Mouse (Mus musculus) lung, embryonic 15.5 days (tissue): ENCODE measurements around the gene Grb10. TPM values are rescaled to one million over a fixed set of nuclear protein-coding genes. Genes with fewer than 3 reads are reported as not detected.

ENCODE experiments used
- ATAC-seq: fragments of 200-750 bp; cut with Nextera tagmentation; 2 replicates; pipeline ENCODE4 v1.8.0; 2017; ENCODE audit warnings: moderate number of reproducible peaks, borderline replicate concordance; ENCODE audit not compliant: low FRiP score, low TSS enrichment; ENCODE audit errors: extremely low read depth
- H3K27ac ChIP-seq: fragments of 300-500 bp; sonication (generic); 2 replicates; pipeline ENCODE4 v1.5.1; 2015; ENCODE audit warnings: moderate library complexity, mild to moderate bottlenecking, inconsistent platforms
- H3K27me3 ChIP-seq: fragments of 300-500 bp; sonication (generic); 2 replicates; pipeline ENCODE4 v1.6.1; 2015; ENCODE audit warnings: inconsistent platforms
- H3K36me3 ChIP-seq: fragments of 300-500 bp; sonication (generic); 2 replicates; pipeline ENCODE4 v1.6.1; 2015; ENCODE audit warnings: inconsistent platforms
- H3K4me1 ChIP-seq: fragments of 300-500 bp; sonication (generic); 2 replicates; pipeline ENCODE4 v1.6.1; 2015; ENCODE audit warnings: inconsistent platforms
- H3K4me2 ChIP-seq: fragments of 300-500 bp; sonication (generic); 2 replicates; pipeline ENCODE4 v1.6.1; 2015; ENCODE audit warnings: inconsistent platforms, mild to moderate bottlenecking, moderate library complexity
- H3K4me3 ChIP-seq: fragments of 300-500 bp; sonication (generic); 2 replicates; pipeline ENCODE4 v1.5.1; 2015; ENCODE audit warnings: mild to moderate bottlenecking, inconsistent platforms
- H3K9ac ChIP-seq: fragments of 300-500 bp; sonication (generic); 2 replicates; pipeline ENCODE4 v1.6.1; 2015; ENCODE audit warnings: inconsistent platforms
- H3K9me3 ChIP-seq: fragments of 300-500 bp; sonication (generic); 2 replicates; pipeline ENCODE4 v1.6.1; 2016; ENCODE audit warnings: inconsistent platforms
- WGBS: fragments of 180-500 bp; shearing (Covaris S2); methylation state at CpG from one replicate; pipeline ENCODE4 v1.1.7; 2015; 5-methylcytosine and 5-hydroxymethylcytosine counted together
- polyA plus RNA-seq: library from polyadenylated mRNA; unstranded; fragments of >200 nt; fragmentation: Nextera tagmentation; extraction: Ambion mirVana; gene quantifications from 2 replicates; pipeline ENCODE4 v1.2.1, GENCODE M21; 2015

Grb10 gene
- polyA plus RNA-seq, 1 experiment from 2014 or later = 600 TPM

DNA sequence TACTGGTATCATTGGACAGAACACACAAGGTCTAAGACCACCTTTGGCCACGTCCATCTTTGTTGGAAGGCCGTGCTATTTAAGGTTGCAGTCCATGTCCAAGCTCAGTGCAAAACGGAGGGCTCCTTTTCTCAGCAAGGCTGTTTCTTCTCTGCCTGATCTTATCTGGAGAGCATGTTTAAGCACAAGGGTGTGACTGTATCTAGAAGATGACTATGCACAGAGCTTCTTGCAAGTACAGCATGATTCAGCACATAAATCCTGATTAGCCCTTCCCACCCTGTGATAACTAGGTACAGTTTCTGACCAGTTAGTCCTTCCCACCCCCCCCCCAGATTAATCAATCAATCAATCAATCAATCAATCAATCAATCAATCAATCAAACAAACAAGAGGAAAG, 115.1 kb downstream of the Grb10 start:
- 75% methylated on average over 3 of the region's 3 CpGs for WGBS
- Histone ChIP-seq H3K27me3 (no peaks in the 10 kb centered on the region), H3K4me2 (no peak overlapping the region), H3K36me3 (no peaks in the 10 kb centered on the region), H3K9me3 (no peaks in the 10 kb centered on the region), H3K4me1 (no peaks in the 10 kb centered on the region), H3K4me3 (no peak overlapping the region), H3K9ac (no peak overlapping the region), H3K27ac (no peak overlapping the region)
- ATAC-seq = no peak; the same call in 1 of the 2 replicates

DNA sequence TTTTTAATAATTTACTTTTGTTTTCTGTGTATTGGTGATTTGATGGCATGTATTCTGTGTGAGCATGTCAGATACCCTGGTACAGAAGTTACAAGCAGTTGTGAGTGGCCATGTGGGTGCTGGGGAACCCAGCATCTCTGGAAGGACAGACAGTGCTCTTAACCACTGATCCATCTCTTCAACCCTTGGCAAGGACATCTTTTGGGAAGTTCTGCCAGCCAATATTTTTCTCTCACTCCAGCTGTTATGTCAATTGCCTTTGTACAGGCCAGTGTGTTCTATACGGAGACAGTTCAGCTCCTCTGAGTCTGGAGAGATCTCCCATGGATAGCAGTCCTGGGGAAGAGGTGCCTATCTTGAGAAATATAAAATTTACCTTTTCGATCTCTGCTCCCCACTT, 116.4 kb downstream of the Grb10 start:
- H3K9ac ChIP-seq = no peak overlapping the region
- H3K4me3 ChIP-seq = no peak overlapping the region
- no peak overlapping the region for H3K4me2 ChIP-seq
- no peaks in the 10 kb centered on the region for H3K27me3 ChIP-seq
- no peaks in the 10 kb centered on the region for H3K9me3 ChIP-seq
- ATAC-seq = no peak
- H3K36me3 ChIP-seq = no peaks in the 10 kb centered on the region
- 89% methylated on average over 2 of the region's 2 CpGs for WGBS
- H3K4me1 ChIP-seq = no peaks in the 10 kb centered on the region
- no peak overlapping the region for H3K27ac ChIP-seq

DNA sequence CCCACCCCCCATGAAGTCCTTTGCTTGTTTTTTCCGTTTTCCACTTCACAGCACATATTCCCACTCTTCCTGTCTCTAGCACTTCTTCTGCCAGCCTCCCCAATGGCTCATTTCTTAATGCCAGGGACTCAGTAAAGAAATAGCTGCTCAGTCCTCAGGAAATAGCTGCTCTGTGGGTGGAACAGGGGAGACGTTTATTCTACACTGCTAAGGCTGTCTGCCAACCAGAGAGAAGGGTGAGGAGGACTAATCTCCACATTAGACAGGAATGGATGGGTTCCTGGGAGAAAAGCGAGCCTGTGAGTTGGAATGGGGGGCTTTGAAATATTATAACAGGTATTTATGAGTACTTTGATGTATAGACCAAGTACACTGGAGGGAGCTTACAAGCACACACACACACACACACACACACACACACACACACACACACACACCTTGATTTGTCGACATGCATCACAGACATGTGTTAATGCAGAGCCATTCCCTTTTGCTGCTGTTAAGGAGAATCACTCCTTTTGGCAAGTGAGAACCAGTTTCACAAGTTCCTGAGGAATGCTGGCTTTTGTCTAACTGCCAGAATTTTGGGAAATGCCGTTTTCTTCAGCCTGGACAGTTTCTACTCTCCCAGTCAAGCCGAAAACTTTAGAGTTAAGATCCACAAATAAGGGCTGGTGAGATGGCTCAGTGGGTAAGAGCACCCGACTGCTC, 130.6 kb downstream of the Grb10 start:
- Histone ChIP-seq H3K4me2 (no peak overlapping the region), H3K4me3 (no peak overlapping the region), H3K36me3 (no peaks in the 10 kb centered on the region), H3K9me3 (no peaks in the 10 kb centered on the region), H3K4me1 (peaks cover 10% of the 10 kb centered on the region; the same call in 1 of the 2 replicates), H3K9ac (no peak overlapping the region), H3K27ac (peak overlapping the region; percentile 88), H3K27me3 (no peaks in the 10 kb centered on the region)
- 27% methylated on average over 7 of the region's 7 CpGs for WGBS
- peak; percentile 71; the same call in 1 of the 2 replicates for ATAC-seq

DNA sequence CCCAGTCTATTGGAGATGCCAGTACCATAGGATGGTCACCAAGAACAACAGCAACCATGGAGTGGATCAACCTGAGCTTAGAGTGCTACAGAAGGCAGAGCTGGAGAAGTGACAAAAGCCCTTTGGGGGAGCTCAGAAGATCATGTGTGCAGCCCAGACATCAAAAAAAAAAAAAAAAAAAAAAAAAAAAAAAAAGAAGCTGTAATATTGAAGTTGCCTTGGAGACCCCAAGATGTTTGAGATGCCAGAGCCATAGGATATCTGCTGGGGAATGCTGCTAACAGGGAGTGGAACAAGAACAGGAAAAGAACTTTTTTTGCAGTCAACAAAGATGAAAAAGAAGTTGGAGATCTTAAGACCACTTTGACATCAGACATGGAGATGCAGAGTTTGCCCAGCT, 133.0 kb downstream of the Grb10 start:
- Histone ChIP-seq H3K27me3 (no peaks in the 10 kb centered on the region), H3K4me2 (no peak overlapping the region), H3K4me3 (no peak overlapping the region), H3K9me3 (no peaks in the 10 kb centered on the region), H3K27ac (no peak overlapping the region), H3K9ac (no peak overlapping the region), H3K4me1 (peaks cover 15% of the 10 kb centered on the region; the same call in 1 of the 2 replicates), H3K36me3 (no peaks in the 10 kb centered on the region)
- ATAC-seq = no peak

DNA sequence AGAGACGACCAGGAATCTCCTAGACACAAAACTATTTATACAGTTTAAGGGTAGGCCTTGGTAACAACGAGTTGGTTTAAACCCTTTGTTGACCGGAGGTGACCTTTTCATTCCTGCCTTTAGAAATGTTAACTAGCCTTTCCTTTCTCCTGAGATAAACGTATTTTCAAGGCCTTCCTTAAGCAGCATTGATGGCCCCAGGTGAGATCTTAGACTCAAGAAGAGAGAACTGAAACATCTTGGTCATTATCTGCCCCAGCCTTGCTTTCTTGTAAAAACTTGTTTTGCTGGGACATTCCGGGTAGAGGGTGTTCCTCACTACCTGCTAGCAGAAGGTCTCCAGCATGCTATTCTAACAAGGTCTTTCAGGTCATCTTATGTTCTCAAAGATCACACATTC, 133.5 kb downstream of the Grb10 start:
- H3K27me3 ChIP-seq = no peaks in the 10 kb centered on the region
- no peak overlapping the region for H3K9ac ChIP-seq
- H3K4me1 ChIP-seq = peaks cover 15% of the 10 kb centered on the region; the same call in 1 of the 2 replicates
- no peak overlapping the region for H3K4me2 ChIP-seq
- H3K4me3 ChIP-seq = no peak overlapping the region
- no peaks in the 10 kb centered on the region for H3K36me3 ChIP-seq
- no peak for ATAC-seq
- no peak overlapping the region for H3K27ac ChIP-seq
- no peaks in the 10 kb centered on the region for H3K9me3 ChIP-seq
- WGBS = 69% methylated on average over 5 of the region's 5 CpGs

DNA sequence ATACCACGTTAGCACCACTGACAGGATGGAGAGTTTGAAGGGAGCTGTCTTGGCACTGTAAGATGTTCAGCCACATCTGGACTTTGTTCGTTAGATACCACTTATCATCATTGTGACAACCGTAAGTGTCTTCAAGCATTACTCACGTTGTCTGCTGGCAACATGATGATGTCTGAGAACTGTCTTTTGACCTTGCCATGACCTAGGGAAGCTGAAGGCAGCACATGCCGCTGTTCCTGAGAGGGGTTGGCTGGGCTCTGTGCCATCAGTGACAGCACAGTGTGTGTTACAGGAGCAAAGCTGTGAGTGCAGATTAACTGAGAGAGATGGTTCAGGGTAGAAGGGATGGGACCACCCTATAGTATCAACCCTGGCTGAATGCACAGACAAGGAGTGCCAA, 137.0 kb downstream of the Grb10 start:
- H3K9ac ChIP-seq = no peak overlapping the region
- H3K4me3 ChIP-seq = no peak overlapping the region
- peak; percentile 93 for ATAC-seq
- H3K9me3 ChIP-seq = no peaks in the 10 kb centered on the region
- H3K4me1 ChIP-seq = peaks cover 10% of the 10 kb centered on the region; the same call in 1 of the 2 replicates
- H3K4me2 ChIP-seq = no peak overlapping the region
- H3K36me3 ChIP-seq = no peaks in the 10 kb centered on the region
- H3K27ac ChIP-seq = peak overlapping the region; percentile 54
- H3K27me3 ChIP-seq = no peaks in the 10 kb centered on the region
- 31% methylated on average over 5 of the region's 5 CpGs for WGBS

DNA sequence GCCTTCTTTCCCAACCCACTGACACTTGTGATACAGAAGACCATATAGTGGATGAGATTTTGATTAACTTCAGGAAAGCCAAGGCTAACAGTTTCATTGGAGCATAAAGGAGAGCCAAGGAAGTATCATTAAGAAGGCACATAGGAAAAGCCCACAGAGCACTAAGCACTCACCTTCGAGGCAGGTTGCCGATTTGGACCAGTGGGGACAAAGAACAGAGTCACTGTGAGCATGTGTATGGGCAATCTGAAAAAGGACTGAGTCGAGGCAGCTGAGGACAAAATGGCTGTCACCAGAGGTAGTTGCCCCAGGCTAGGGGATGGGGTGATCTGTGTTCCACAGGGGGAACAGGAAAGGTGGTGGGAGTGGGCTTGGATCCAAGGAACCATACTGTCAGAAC, 140.0 kb downstream of the Grb10 start:
- H3K27me3 ChIP-seq = no peaks in the 10 kb centered on the region
- H3K27ac ChIP-seq = peak overlapping the region; percentile 54; the same call in 1 of the 2 replicates
- no peak overlapping the region for H3K4me3 ChIP-seq
- H3K4me2 ChIP-seq = no peak overlapping the region
- no peak for ATAC-seq
- peaks cover 17% of the 10 kb centered on the region; the same call in 1 of the 2 replicates for H3K4me1 ChIP-seq
- WGBS = 89% methylated on average over 3 of the region's 3 CpGs
- no peaks in the 10 kb centered on the region for H3K36me3 ChIP-seq
- H3K9me3 ChIP-seq = no peaks in the 10 kb centered on the region
- H3K9ac ChIP-seq = no peak overlapping the region

DNA sequence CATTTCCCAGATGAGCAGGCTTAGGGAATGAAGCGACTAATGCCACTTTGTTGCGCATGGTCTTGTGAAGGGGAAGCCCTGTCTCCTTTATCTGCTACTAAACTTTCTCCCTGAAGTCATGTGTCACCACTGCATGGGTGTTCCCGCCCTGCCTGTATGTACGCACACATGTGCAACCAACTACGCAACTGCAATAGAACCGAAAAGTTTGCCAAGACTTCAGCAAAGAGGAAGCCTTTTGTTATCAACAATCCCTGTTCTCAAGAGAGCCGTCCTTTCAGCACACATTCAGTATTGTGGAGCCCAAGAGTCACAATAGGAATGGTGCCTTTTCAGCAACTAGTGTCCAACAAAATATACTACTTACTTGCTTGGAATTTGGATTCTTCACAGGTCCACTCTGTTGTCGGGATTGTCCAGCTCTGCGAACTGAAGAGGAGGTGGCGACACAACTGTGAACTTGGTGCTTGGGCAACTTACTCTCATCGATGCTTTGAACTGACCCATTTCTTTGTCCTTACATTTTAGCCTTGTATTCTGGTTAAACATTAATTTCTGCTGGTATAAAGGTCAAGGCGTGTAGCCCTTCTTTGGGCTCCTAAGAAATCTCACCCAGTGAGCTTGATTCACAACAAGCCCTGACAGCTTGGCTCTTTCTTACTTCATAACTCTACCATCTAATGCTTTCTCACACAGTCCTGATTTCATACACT, 140.7 kb downstream of the Grb10 start, which contains the start of gene Ddc:
Gene Ddc, minus strand, starts transcription at position 500 of the 713 bp plus-strand sequence.
- WGBS = 70% methylated on average over 12 of the region's 12 CpGs
- Histone ChIP-seq H3K4me1 (peaks cover 17% of the 10 kb centered on the region; the same call in 1 of the 2 replicates), H3K9me3 (no peaks in the 10 kb centered on the region), H3K4me3 (no peak within 1 kb of the TSS), H3K27me3 (no peaks in the 10 kb centered on the region), H3K4me2 (no peak within 1 kb of the TSS), H3K36me3 (no peaks in the 10 kb centered on the region), H3K27ac (peak within 1 kb of the TSS; percentile 54), H3K9ac (no peak within 1 kb of the TSS)
- ATAC-seq = no peak

DNA sequence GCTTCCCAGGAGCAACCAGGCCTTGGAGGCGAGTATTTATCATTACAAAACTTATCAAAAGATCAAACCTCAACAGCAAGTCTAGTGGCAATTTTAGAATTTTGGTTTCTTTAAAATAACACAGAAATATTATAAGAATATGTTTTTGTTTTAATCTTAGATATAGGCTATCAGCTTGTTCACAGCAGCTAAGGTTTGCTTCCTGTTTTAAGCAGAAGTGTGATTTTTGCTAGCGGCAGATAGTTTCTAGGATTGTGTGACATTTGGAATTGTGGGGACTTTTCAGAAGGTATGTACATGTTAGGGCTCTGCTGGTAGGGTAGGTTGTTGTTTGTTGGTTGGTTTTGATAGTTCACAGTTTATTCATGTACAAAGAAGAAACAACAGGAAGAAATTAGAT, 143.0 kb downstream of the Grb10 start:
- H3K4me3 ChIP-seq = no peak overlapping the region
- H3K4me2 ChIP-seq = no peak overlapping the region
- no peak for ATAC-seq
- H3K27ac ChIP-seq = no peak overlapping the region
- H3K9ac ChIP-seq = no peak overlapping the region
- H3K4me1 ChIP-seq = peaks cover 15% of the 10 kb centered on the region
- no peaks in the 10 kb centered on the region for H3K9me3 ChIP-seq
- H3K36me3 ChIP-seq = no peaks in the 10 kb centered on the region
- 77% methylated on average over 2 of the region's 2 CpGs for WGBS
- H3K27me3 ChIP-seq = no peaks in the 10 kb centered on the region

DNA sequence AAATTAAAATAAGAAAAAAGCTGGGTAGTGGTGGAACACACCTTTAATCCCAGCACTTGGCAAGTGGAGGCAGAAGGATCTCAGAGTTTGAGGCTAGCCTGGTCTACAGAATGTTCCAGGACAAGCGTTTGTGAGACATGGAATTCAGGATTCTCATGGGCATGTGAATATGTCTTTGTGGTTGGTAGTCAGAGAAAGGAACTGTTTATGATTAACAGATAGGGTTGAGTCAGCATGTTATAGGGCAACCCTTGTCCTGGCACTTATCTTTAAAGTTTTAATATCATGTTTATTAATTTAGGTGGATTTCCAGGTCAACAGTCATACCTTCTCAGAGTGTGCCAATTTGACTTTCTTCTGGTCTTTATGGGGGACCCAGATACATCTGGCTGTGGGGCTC, 144.7 kb downstream of the Grb10 start:
- Histone ChIP-seq H3K36me3 (no peaks in the 10 kb centered on the region), H3K27me3 (no peaks in the 10 kb centered on the region), H3K4me2 (no peak overlapping the region), H3K4me3 (no peak overlapping the region), H3K27ac (peak overlapping the region; percentile 90), H3K9me3 (no peaks in the 10 kb centered on the region), H3K4me1 (peaks cover 28% of the 10 kb centered on the region), H3K9ac (no peak overlapping the region)
- WGBS = 64% methylated on average over 1 of the region's 1 CpGs
- ATAC-seq = no peak

DNA sequence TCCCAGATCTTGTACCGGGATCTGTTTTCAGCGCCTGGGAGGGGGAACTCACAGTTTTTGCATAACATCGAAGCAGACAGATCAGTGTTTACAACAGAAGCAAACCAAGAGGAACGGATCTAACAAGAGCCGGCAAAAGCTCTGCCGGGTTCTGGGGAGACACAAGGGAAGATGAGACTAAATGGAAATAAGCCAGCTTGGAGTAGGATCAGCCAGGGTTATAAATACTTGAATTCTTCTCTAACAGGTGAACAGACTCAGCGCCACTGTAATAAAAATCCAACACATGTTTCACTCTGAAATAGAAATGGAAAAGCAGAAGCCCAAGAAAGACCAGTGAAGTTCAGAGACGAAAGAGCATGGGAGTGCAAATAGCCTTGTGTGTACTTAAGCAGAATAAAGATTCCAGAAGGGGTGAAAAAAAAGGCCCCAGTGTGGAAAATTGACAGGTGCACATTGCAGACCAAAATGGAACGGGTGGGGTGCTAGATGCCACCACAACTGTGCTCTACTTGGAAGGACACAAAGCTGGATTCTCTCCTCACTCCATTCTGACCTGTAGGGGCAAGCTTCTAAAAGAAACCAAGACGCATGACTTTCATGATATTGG, 145.4 kb downstream of the Grb10 start:
- 25% methylated on average over 10 of the region's 10 CpGs for WGBS

DNA sequence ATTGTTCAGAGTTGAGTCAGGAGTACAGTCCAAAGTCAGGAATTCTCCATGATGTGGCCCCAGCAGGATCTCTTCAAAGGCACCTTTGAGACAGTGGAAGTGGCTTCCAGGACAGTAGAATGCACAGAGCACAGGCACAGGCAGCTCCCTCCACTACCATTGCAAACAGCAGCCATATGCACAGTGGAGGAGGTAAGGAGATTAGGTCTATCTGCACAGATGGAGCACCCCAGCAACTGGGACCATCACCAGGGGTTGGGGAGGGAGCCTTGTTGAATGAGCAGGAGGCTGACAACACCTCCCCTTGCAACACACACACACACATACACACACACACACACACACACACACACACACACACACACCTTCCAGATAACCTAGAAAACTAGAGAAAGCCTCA, 146.7 kb downstream of the Grb10 start:
- Histone ChIP-seq H3K27me3 (no peaks in the 10 kb centered on the region), H3K36me3 (no peaks in the 10 kb centered on the region), H3K4me3 (no peak overlapping the region), H3K9ac (no peak overlapping the region), H3K9me3 (no peaks in the 10 kb centered on the region), H3K4me1 (peaks cover 26% of the 10 kb centered on the region), H3K27ac (peak overlapping the region; percentile 90), H3K4me2 (no peak overlapping the region)
- ATAC-seq = no peak

More for the DNA sequence above, 145.4 kb downstream of the Grb10 start:
- H3K9me3 ChIP-seq = no peaks in the 10 kb centered on the region
- H3K4me3 ChIP-seq = no peak overlapping the region
- peak overlapping the region; percentile 21; the same call in 1 of the 2 replicates for H3K4me2 ChIP-seq
- H3K9ac ChIP-seq = no peak overlapping the region
- peak overlapping the region; percentile 90 for H3K27ac ChIP-seq
- H3K36me3 ChIP-seq = no peaks in the 10 kb centered on the region
- H3K4me1 ChIP-seq = peaks cover 26% of the 10 kb centered on the region
- ATAC-seq = no peak
- H3K27me3 ChIP-seq = no peaks in the 10 kb centered on the region
